Comparison of ENCODE assay signal across 22 mouse cellular contexts in the genomic region with DNA sequence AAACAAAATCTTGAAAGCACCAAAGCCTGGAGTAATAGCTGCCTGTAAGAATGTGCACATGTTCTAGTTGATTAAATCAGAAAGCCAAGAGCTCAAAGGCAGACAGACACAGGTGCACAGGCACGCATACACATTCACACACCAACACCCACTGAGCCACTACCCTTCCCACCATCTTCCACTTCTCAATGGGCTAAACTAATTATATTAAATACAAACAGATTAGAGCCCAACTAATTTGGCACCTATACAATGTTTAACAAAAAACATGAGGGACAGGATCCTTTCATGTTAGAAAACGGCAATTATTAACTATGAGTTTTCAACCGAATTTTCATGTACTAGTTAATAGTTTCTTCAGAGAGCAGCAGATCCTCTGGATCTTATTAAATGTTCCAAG.
"Had no signal": no experiment of that assay in that cellular context is flagged by ENCODE, and none has a peak within 500 bp of the region (broad histone marks: within the 10 kb centered on the region; RNA-seq: fewer than 3 reads in every experiment).

No protein-coding gene starts in this region.

- ATAC-seq: intestine, embryonic 15.5 days; liver, embryonic 12.5 days; midbrain, embryonic 13.5 days; midbrain, embryonic 16.5 days had no signal

- DNase-seq: layer of hippocampus, adult 9-11 months; liver; lung, adult 18-20 months; lung, postnatal 10 days; lung, postnatal 36 days; thymus, adult 2 months; thymus, postnatal 14 days; thymus, postnatal 4 days had no signal

- H3K27ac ChIP-seq: intestine, embryonic 15.5 days; layer of hippocampus, adult 2 months; limb, embryonic 10.5 days; limb, embryonic 13.5 days; liver, embryonic 12.5 days; liver, embryonic 15.5 days; lung, embryonic 15.5 days; midbrain, embryonic 10.5 days; midbrain, embryonic 13.5 days; neural tube, embryonic 13.5 days; stomach, postnatal 0 days had no signal

- H3K4me2 ChIP-seq: intestine, embryonic 15.5 days; limb, embryonic 13.5 days; liver, embryonic 12.5 days; liver, embryonic 15.5 days; lung, embryonic 15.5 days; midbrain, embryonic 13.5 days; neural tube, embryonic 13.5 days had no signal

- H3K9me3 ChIP-seq: intestine, embryonic 15.5 days; limb, embryonic 10.5 days; limb, embryonic 13.5 days; liver, embryonic 12.5 days; liver, embryonic 15.5 days; lung, embryonic 15.5 days; megakaryocyte, embryonic 14.5 days; midbrain, embryonic 10.5 days; midbrain, embryonic 13.5 days; neural tube, embryonic 13.5 days had no signal

- H3K4me3 ChIP-seq: intestine, embryonic 15.5 days; layer of hippocampus, adult 2 months; limb, embryonic 10.5 days; limb, embryonic 13.5 days; liver, embryonic 12.5 days; liver, embryonic 15.5 days; lung, embryonic 15.5 days; megakaryocyte, embryonic 14.5 days; midbrain, embryonic 10.5 days; midbrain, embryonic 13.5 days; myocyte; neural tube, embryonic 13.5 days had no signal

- H3K27me3 ChIP-seq: intestine, embryonic 15.5 days; limb, embryonic 13.5 days; liver, embryonic 12.5 days; liver, embryonic 15.5 days; lung, embryonic 15.5 days; megakaryocyte, embryonic 14.5 days; midbrain, embryonic 13.5 days; neural tube, embryonic 13.5 days had no signal

- H3K36me3 ChIP-seq: intestine, embryonic 15.5 days; limb, embryonic 10.5 days; limb, embryonic 13.5 days; liver, embryonic 12.5 days; liver, embryonic 15.5 days; lung, embryonic 15.5 days; midbrain, embryonic 10.5 days; midbrain, embryonic 13.5 days; neural tube, embryonic 13.5 days had no signal

- H3K4me1 ChIP-seq: intestine, embryonic 15.5 days; limb, embryonic 10.5 days; liver, embryonic 12.5 days; liver, embryonic 15.5 days; lung, embryonic 15.5 days; megakaryocyte, embryonic 14.5 days; midbrain, embryonic 10.5 days; neural tube, embryonic 13.5 days had no signal

- H3K9ac ChIP-seq: intestine, embryonic 15.5 days; limb, embryonic 13.5 days; liver, embryonic 12.5 days; liver, embryonic 15.5 days; lung, embryonic 15.5 days; midbrain, embryonic 13.5 days; neural tube, embryonic 13.5 days had no signal
